Mouse (Mus musculus): ENCODE results near the gene Slc15a3.

DNA sequence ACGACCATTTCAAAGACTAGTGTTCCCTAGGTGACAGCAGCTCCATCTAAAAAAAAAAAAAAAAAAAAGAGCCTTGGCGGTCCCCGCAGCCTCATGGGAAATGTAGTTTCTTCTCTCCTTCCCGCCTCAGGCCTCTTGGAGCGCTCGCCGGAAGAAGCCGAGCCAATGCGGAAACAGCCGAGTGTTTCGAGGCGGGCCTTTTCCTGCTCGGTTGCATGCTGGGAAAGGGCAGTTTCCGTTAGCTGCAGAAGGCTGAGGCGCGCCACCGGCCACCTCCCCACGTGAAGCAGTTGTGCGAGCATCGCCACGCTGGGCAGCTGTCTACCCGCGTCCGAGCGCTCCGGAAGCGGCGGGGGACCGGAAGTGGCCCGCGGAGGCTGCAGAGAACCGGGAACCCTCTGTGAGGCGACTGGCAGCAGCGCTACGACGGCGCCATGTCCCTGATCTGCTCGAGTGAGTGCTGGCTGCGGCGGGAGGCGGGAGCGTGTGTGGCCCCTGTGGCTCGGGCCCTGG lies 55.5 kb downstream of the Slc15a3 start, which contains the start of gene Prpf19:
- TF ChIP-seq CTCF (IDR thresholded peaks at IDR 0.05; ENCODE audit: low read depth) (0 out of 2 replicates have a peak, but pooled peaks have one; percentile 5), EP300 (IDR thresholded peaks at IDR 0.05; ENCODE audit: low read depth) (0 out of 2 replicates have a peak, but pooled peaks have one; percentile 43)
